Mouse (Mus musculus) liver, adult 2 months (tissue): ENCODE measurements around the gene Gpr18.

Source experiments
- CTCF ChIP-seq: fragments of 200-500 bp; IDR thresholded peaks from 2 replicates; pipeline ENCODE4 v1.5.1; 2011; ENCODE audit warnings: low read depth, low read length, control low read depth
- POLR2A ChIP-seq: fragments of 200-500 bp; IDR thresholded peaks from 2 replicates; pipeline ENCODE4 v1.6.1; 2011; ENCODE audit warnings: low read length, control low read depth; ENCODE audit not compliant: insufficient read depth; ENCODE audit errors: extremely low read depth

DNA sequence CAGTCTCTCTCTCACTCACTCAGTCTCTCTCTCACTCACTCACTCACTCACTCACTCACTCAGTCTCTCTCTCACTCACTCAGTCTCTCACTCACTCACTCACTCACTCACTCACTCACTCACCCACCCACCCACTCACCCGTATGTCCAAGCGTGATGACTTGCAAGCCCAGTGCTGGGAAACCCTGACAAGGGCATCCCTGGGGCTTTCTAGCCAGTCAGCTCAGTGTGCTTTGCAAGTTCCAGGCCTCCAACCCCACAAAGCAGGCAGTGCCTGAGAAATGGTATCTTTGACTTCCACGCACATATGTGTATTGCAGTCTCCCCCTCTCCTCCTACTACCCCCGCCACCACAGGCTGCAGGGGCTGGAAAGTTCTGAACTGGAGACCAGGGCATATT, 6.4 kb upstream of the Gpr18 start:
- TF ChIP-seq CTCF, result no peak
- TF ChIP-seq POLR2A, result no peak
